ENCODE assay signal across 36 mouse cellular contexts in genomic region chr7:135524424-135524967, GRCm38 (mm10). TPM values are rescaled to one million over a fixed set of nuclear protein-coding genes. Genes with fewer than 3 reads are reported as not detected.
A peak's percentile ranks its signal among the peaks of the same experiment; 100 is the strongest.
DNase-seq lines count a peak whose midpoint lies in the region; ATAC-seq and TF ChIP-seq lines count a peak whose summit lies in the region.
"Had no signal": no experiment of that assay in that cellular context is flagged by ENCODE, and none has a peak within 500 bp of the region (broad histone marks: within the 10 kb centered on the region; RNA-seq: fewer than 3 reads in every experiment).

No protein-coding gene starts in this region.

- H3K27ac ChIP-seq in kidney, embryonic 14.5 days (ENCODE audit: low read depth, low read length): no peak overlapping the region
- peak overlapping the region; percentile 46 for H3K27ac ChIP-seq in intestine, embryonic 16.5 days (ENCODE audit: low read length)
- H3K27ac ChIP-seq in stomach, postnatal 0 days (replicated peaks): no peak overlapping the region
- H3K27ac ChIP-seq: embryonic facial prominence, embryonic 12.5 days; gastrocnemius, adult 2 months; heart, embryonic 15.5 days; left cerebral cortex, adult 2 months; limb, embryonic 13.5 days; lung, embryonic 15.5 days had no signal

- H3K27me3 ChIP-seq in kidney, embryonic 14.5 days (ENCODE audit: control insufficient read depth, insufficient read depth, low read length): no peaks in the 10 kb centered on the region
- H3K27me3 ChIP-seq in intestine, embryonic 16.5 days (replicated peaks; ENCODE audit: control insufficient read depth, insufficient read depth, low read length): no peaks in the 10 kb centered on the region
- no peaks in the 10 kb centered on the region for H3K27me3 ChIP-seq in stomach, postnatal 0 days (ENCODE audit: control insufficient read depth, insufficient read depth, low read length)
- H3K27me3 ChIP-seq: embryonic facial prominence, embryonic 12.5 days; heart, embryonic 15.5 days; limb, embryonic 13.5 days; lung, embryonic 15.5 days had no signal

- WGBS in kidney, embryonic 14.5 days: 35% methylated on average over 6 of the region's 6 CpGs
- 77% methylated on average over 6 of the region's 6 CpGs for WGBS in intestine, embryonic 16.5 days
- 72% methylated on average over 6 of the region's 6 CpGs for WGBS in stomach, postnatal 0 days

- no peaks in the 10 kb centered on the region for H3K9me3 ChIP-seq in kidney, embryonic 14.5 days (ENCODE audit: control insufficient read depth, low read length)
- no peaks in the 10 kb centered on the region for H3K9me3 ChIP-seq in intestine, embryonic 16.5 days (ENCODE audit: control insufficient read depth, low read length)
- no peaks in the 10 kb centered on the region for H3K9me3 ChIP-seq in stomach, postnatal 0 days (ENCODE audit: control insufficient read depth, low read length)
- H3K9me3 ChIP-seq: embryonic facial prominence, embryonic 12.5 days; heart, embryonic 15.5 days; limb, embryonic 13.5 days; lung, embryonic 15.5 days had no signal

- peak; percentile 68 for ATAC-seq in kidney, embryonic 14.5 days (ENCODE audit: low FRiP score, low TSS enrichment)
- ATAC-seq in intestine, embryonic 16.5 days: no peak
- no peak for ATAC-seq in stomach, postnatal 0 days (ENCODE audit: low FRiP score, low TSS enrichment)
- ATAC-seq: activated CD4-positive, CD25-positive, alpha-beta regulatory T cell, adult 4 months; forebrain, embryonic 16.5 days; hindbrain, embryonic 16.5 days; midbrain, embryonic 16.5 days had no signal

- no peaks in the 10 kb centered on the region for H3K36me3 ChIP-seq in kidney, embryonic 14.5 days (ENCODE audit: control insufficient read depth, insufficient read depth, low read length)
- H3K36me3 ChIP-seq in intestine, embryonic 16.5 days (ENCODE audit: control insufficient read depth, insufficient read depth, low read length): no peaks in the 10 kb centered on the region
- H3K36me3 ChIP-seq in stomach, postnatal 0 days (ENCODE audit: control insufficient read depth, insufficient read depth, low read length): no peaks in the 10 kb centered on the region
- H3K36me3 ChIP-seq: embryonic facial prominence, embryonic 12.5 days; heart, embryonic 15.5 days; limb, embryonic 13.5 days; lung, embryonic 15.5 days had no signal

- no peak overlapping the region for H3K4me3 ChIP-seq in kidney, embryonic 14.5 days (ENCODE audit: low read length)
- H3K4me3 ChIP-seq in intestine, embryonic 16.5 days (ENCODE audit: low read length): no peak overlapping the region
- no peak overlapping the region for H3K4me3 ChIP-seq in stomach, postnatal 0 days (ENCODE audit: low read depth, low read length)
- H3K4me3 ChIP-seq: embryonic facial prominence, embryonic 12.5 days; gastrocnemius, adult 2 months; heart, embryonic 15.5 days; left cerebral cortex, adult 2 months; limb, embryonic 13.5 days; lung, embryonic 15.5 days had no signal

- no peak overlapping the region for H3K9ac ChIP-seq in kidney, embryonic 14.5 days (ENCODE audit: low read depth, low read length)
- H3K9ac ChIP-seq in intestine, embryonic 16.5 days (ENCODE audit: low read depth, low read length): no peak overlapping the region
- H3K9ac ChIP-seq in stomach, postnatal 0 days (ENCODE audit: low read length): no peak overlapping the region
- H3K9ac ChIP-seq: embryonic facial prominence, embryonic 12.5 days; heart, embryonic 15.5 days; limb, embryonic 13.5 days; lung, embryonic 15.5 days had no signal

- TF ChIP-seq EP300 in stomach, postnatal 0 days (optimal IDR thresholded peaks at IDR 0.05): no peak

- H3K4me1 ChIP-seq in kidney, embryonic 14.5 days (ENCODE audit: control insufficient read depth, insufficient read depth, low read length): peaks cover 16% of the 10 kb centered on the region; the same call in 1 of the 2 replicates
- peaks cover 22% of the 10 kb centered on the region for H3K4me1 ChIP-seq in intestine, embryonic 16.5 days (ENCODE audit: control insufficient read depth, insufficient read depth, low read length)
- no peaks in the 10 kb centered on the region for H3K4me1 ChIP-seq in stomach, postnatal 0 days (replicated peaks; ENCODE audit: control insufficient read depth, insufficient read depth)
- H3K4me1 ChIP-seq: heart, embryonic 15.5 days had no signal

- no peak overlapping the region for H3K4me2 ChIP-seq in kidney, embryonic 14.5 days (replicated peaks; ENCODE audit: low read depth, low read length)
- H3K4me2 ChIP-seq in intestine, embryonic 16.5 days (ENCODE audit: low read depth, low read length): peak overlapping the region; percentile 28; the same call in 1 of the 2 replicates
- H3K4me2 ChIP-seq in stomach, postnatal 0 days (replicated peaks; ENCODE audit: low read depth): no peak overlapping the region
- H3K4me2 ChIP-seq: embryonic facial prominence, embryonic 12.5 days; heart, embryonic 15.5 days; limb, embryonic 13.5 days; liver, embryonic 11.5 days; lung, embryonic 15.5 days; midbrain, embryonic 11.5 days had no signal

- no peak for TF ChIP-seq CTCF in stomach, postnatal 0 days (IDR thresholded peaks at IDR 0.05; ENCODE audit: low read depth)

- DNase-seq in kidney, postnatal 4 days: no peak
- DNase-seq in Muller cell, postnatal 12 days (ENCODE audit: inconsistent ontology term): peak; percentile 44
- DNase-seq in yolk sac, embryonic 10.5 days (ENCODE audit: low spot score): peak; percentile 10
- DNase-seq in adrenal gland, adult 18-20 months (ENCODE audit: low spot score in 2 of 2): no peak
- DNase-seq in stomach, postnatal 0 days (ENCODE audit: low spot score): no peak
- DNase-seq: adrenal gland, adult 8-10 months; cerebellum, adult 2 months; gastrocnemius, adult 2 months; lung, postnatal 36 days; right cerebral cortex, postnatal 25 days; spleen, adult 18-20 months; thymus, adult 2 months; thymus, postnatal 36 days had no signal

RNA-seq across cellular contexts. Expression of gene Clrn3, which starts 4.0 kb away (rescaled TPM):
- 2.8 and 4.4 TPM in 2 replicates for polyA plus RNA-seq in kidney, embryonic 14.5 days (2014; fragmentation: Nextera tagmentation; extraction: Ambion mirVana)
- 40.3 and 45.1 TPM in 2 replicates for polyA plus RNA-seq in intestine, embryonic 16.5 days (2015; fragmentation: Nextera tagmentation; extraction: Ambion mirVana)
- not detected for total RNA-seq in adrenal gland, adult 18-20 months (2021)
- 0.51 and 0.63 TPM in 2 replicates for polyA plus RNA-seq in stomach, postnatal 0 days (2015; fragmentation: Nextera tagmentation; extraction: Ambion mirVana)
- total RNA-seq: adrenal gland, adult 8-10 months; gastrocnemius, adult 2 months; gastrocnemius, postnatal 4 days; heart, postnatal 25 days; layer of hippocampus, adult 18-20 months; layer of hippocampus, postnatal 10 days; left cerebral cortex, adult 2 months; left cerebral cortex, postnatal 25 days; megakaryocyte, adult 5-6 weeks; MEL; neutrophil, adult 5-6 weeks had no signal
- polyA plus RNA-seq: activated CD4-positive, CD25-positive, alpha-beta regulatory T cell, adult 4 months; cerebellum, adult 2 months; embryonic facial prominence, embryonic 12.5 days; forebrain, embryonic 16.5 days; heart, embryonic 15.5 days; hindbrain, embryonic 11.5 days; hindbrain, embryonic 16.5 days; limb, embryonic 13.5 days; midbrain, embryonic 11.5 days; midbrain, embryonic 16.5 days; neural tube, embryonic 11.5 days had no signal

RNA-seq across cellular contexts. Expression of gene Ptpre, which starts 12.8 kb away (rescaled TPM):
- polyA plus RNA-seq in kidney, embryonic 14.5 days (2014; fragmentation: Nextera tagmentation; extraction: Ambion mirVana): 1.6 and 2.0 TPM in 2 replicates
- polyA plus RNA-seq in intestine, embryonic 16.5 days (2015; fragmentation: Nextera tagmentation; extraction: Ambion mirVana): 2.4 and 2.9 TPM in 2 replicates
- 1 to 10 TPM; 3.5 to 4.2 TPM for total RNA-seq in adrenal gland, adult 18-20 months (2021)
- polyA plus RNA-seq in stomach, postnatal 0 days (2015; fragmentation: Nextera tagmentation; extraction: Ambion mirVana): 4.4 TPM in 2 replicates

Comparison
In these comparisons a context has a peak if more than half of its experiments do, and no peak if none do; other contexts are left out.
1. DNase-seq: peak in Muller cell, postnatal 12 days (single experiment) and yolk sac, embryonic 10.5 days (single experiment); none in kidney, postnatal 4 days (0 of 2), adrenal gland, adult 18-20 months (0 of 2) and stomach, postnatal 0 days (single experiment).